Comparison of ENCODE assay signal across 9 mouse cellular contexts in the genomic region with DNA sequence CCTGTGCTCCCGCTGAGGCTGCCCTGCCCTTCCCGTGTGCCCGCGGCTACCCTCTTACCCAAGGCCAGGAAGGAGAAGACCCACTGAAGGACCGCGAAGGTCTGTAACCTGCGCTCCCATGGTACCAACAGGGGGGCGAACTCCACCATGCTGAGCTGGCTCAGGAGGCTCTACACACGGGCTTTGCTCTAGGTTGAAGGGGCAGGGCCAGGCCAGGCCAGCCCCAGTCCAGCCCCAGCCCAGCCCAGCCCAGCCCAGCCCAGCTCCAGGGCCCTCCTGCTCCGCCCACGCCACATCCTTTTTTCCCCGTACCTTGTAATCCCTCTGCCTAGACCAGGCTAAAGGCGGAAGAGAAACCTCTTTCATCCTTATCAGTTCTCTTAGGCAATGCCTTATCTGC. TPM values are rescaled to one million over a fixed set of nuclear protein-coding genes. Genes with fewer than 3 reads are reported as not detected.
DNase-seq lines count a peak whose midpoint lies in the region; ATAC-seq lines count a peak whose summit lies in the region.
"Had no signal": no experiment of that assay in that cellular context is flagged by ENCODE, and none has a peak within 500 bp of the region (broad histone marks: within the 10 kb centered on the region; RNA-seq: fewer than 3 reads in every experiment).

Gene Mogat2 (minus strand): TSS at position 203 of the 400 bp plus-strand sequence.

- H3K27ac ChIP-seq in heart, embryonic 10.5 days, result peak within 1 kb of the TSS; percentile 79
- no peak within 1 kb of the TSS for H3K27ac ChIP-seq in midbrain, embryonic 15.5 days

- no peak for ATAC-seq in midbrain, embryonic 15.5 days (replicated peaks)
- no peak for ATAC-seq in frontal cortex, adult (ENCODE audit: low TSS enrichment)

- no peaks in the 10 kb centered on the region for H3K36me3 ChIP-seq in heart, embryonic 10.5 days
- no peaks in the 10 kb centered on the region for H3K36me3 ChIP-seq in midbrain, embryonic 15.5 days (replicated peaks)

- peak within 1 kb of the TSS; percentile 55 for H3K4me3 ChIP-seq in heart, embryonic 10.5 days
- no peak within 1 kb of the TSS for H3K4me3 ChIP-seq in midbrain, embryonic 15.5 days

- H3K9me3 ChIP-seq in heart, embryonic 10.5 days, result no peaks in the 10 kb centered on the region
- no peaks in the 10 kb centered on the region for H3K9me3 ChIP-seq in midbrain, embryonic 15.5 days

- H3K27me3 ChIP-seq in heart, embryonic 10.5 days (ENCODE audit: insufficient read depth, poor library complexity, severe bottlenecking), result peaks cover 18% of the 10 kb centered on the region; the same call in 1 of the 2 replicates
- H3K27me3 ChIP-seq in midbrain, embryonic 15.5 days (replicated peaks), result peaks cover 7% of the 10 kb centered on the region; the same call in 1 of the 2 replicates

- no peak for DNase-seq in heart, embryonic 10.5 days (ENCODE audit: low spot score)
- DNase-seq in heart, adult 8-10 months (ENCODE audit: low spot score), result no peak
- peak; percentile 78 for DNase-seq in embryo, embryonic 10 days (ENCODE audit: low spot score)
- peak; percentile 48 for DNase-seq in kidney, postnatal 14 days
- DNase-seq in frontal cortex, postnatal 14 days (ENCODE audit: low spot score in 2 of 2), result no peak
- DNase-seq in layer of hippocampus, adult 9-11 months, result no peak

- H3K4me2 ChIP-seq in midbrain, embryonic 15.5 days, result peak within 1 kb of the TSS; percentile 19; the same call in 1 of the 2 replicates

- 2% methylated on average over 13 of the region's 13 CpGs for WGBS in heart, embryonic 10.5 days
- 8% methylated on average over 13 of the region's 13 CpGs for WGBS in midbrain, embryonic 15.5 days

- peaks cover 21% of the 10 kb centered on the region for H3K4me1 ChIP-seq in heart, embryonic 10.5 days
- peaks cover 4% of the 10 kb centered on the region; the same call in 1 of the 2 replicates for H3K4me1 ChIP-seq in midbrain, embryonic 15.5 days

- H3K9ac ChIP-seq in midbrain, embryonic 15.5 days, result no peak within 1 kb of the TSS

RNA-seq across cellular contexts. Expression of gene Mogat2, which starts in this region (rescaled TPM):
- 11.1 and 30.6 TPM in 2 replicates for polyA plus RNA-seq in heart, embryonic 10.5 days (2016; fragmentation: Nextera tagmentation; extraction: Ambion mirVana)
- not detected for total RNA-seq in heart, adult 8-10 months (2022)
- 1.3 and 1.9 TPM in 2 replicates for polyA plus RNA-seq in midbrain, embryonic 15.5 days (2015; fragmentation: Nextera tagmentation; extraction: Ambion mirVana)
- total RNA-seq: left cerebral cortex, postnatal 14 days had no signal

Comparison
In these comparisons a context has a peak if more than half of its experiments do, and no peak if none do; other contexts are left out.
1. DNase-seq: peak in embryo, embryonic 10 days (single experiment) and kidney, postnatal 14 days (single experiment); none in heart, embryonic 10.5 days (single experiment), heart, adult 8-10 months (single experiment), frontal cortex, postnatal 14 days (0 of 2) and layer of hippocampus, adult 9-11 months (single experiment).